Mouse (Mus musculus): ENCODE data around the gene Selenoi. TPM values are rescaled to one million over a fixed set of nuclear protein-coding genes. Genes with fewer than 3 reads are reported as not detected.
"Not testable (repeated sequence)": the region's sequence is repeated elsewhere in the genome, so short reads cannot be mapped to it uniquely, and the experiment has no call there.

Gene Selenoi
- polyA plus RNA-seq, 1 experiment, result not detected

DNA sequence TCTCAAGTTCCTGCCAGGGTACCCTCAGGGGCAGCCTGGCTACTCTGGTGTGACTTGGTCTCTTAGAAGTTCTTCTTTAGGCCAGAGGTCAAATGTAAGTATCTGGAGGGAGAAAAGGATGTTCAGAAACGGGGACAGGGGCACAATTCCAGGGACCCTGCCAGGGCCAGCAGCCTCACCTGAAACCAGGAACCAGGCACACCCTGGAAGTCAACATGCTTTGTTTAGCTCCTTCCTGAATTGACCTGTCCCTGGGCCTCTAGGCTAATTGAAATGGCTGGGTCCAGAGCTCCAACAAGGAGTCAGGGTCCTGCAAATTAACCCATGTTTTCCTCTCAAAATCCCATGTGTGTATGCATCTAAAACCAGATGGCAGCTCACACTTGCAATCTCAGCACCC, 27.9 kb upstream of the Selenoi start:
- no peak overlapping the region for H3K27ac ChIP-seq (ENCODE audit: insufficient read depth, low read depth, low read length)
- TF ChIP-seq POLR2A (IDR thresholded peaks at IDR 0.05; ENCODE audit: insufficient read depth, low read depth, low read length), result no peak
- TF ChIP-seq CTCF (IDR thresholded peaks at IDR 0.05; ENCODE audit: insufficient read depth, low read depth, low read length), result no peak
- 77% methylated on average over 1 of the region's 1 CpGs for WGBS
- H3K4me1 ChIP-seq (ENCODE audit: control insufficient read depth, insufficient read depth, low read length), result no peaks in the 10 kb centered on the region
- H3K4me3 ChIP-seq (ENCODE audit: insufficient read depth, low read depth, low read length), result no peak overlapping the region

DNA sequence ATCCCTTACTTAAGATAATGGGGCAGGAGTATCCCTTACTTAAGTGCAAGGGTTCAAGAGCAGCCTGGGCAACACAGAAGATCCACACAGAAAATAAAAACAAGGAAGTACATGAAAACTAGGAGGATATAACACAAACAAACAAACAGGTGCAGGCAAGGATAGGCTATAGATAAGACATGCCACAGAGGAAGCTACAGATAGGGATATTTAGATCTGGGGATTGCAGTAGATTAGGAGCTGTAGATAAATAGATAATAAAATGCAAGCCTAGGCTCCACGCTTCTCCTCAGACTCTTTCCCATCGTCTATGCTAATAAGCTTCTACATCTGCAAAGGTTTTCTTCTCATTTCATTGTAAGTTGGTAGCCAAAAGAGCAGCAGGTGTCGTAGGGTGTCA, 27.3 kb upstream of the Selenoi start:
- Histone ChIP-seq H3K4me3 (ENCODE audit: insufficient read depth, low read depth, low read length) (no peak overlapping the region), H3K27ac (ENCODE audit: insufficient read depth, low read depth, low read length) (no peak overlapping the region), H3K4me1 (ENCODE audit: control insufficient read depth, insufficient read depth, low read length) (no peaks in the 10 kb centered on the region)
- 89% methylated on average over 3 of the region's 3 CpGs for WGBS
- TF ChIP-seq POLR2A (IDR thresholded peaks at IDR 0.05; ENCODE audit: insufficient read depth, low read depth, low read length) (no peak), CTCF (IDR thresholded peaks at IDR 0.05; ENCODE audit: insufficient read depth, low read depth, low read length) (no peak)

DNA sequence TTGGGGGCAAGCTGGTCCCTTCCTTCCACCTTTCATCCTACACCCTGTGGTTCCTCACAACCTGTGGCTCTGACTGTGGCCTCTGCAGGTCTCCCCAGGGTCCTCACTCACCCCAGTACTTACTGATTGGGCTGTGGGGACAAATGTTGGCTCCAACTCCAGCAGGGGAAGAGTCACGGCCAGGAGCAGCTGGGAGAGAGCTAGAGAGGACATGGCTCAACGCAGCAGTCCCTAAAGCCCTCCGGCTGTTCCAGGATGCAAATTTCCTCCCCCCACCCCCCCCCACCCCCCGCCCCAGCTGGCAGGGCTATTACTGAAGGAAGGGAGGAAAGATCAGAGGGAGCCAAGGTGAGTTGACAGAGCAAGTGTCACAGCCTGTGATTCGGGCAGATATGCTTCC, 26.9 kb upstream of the Selenoi start, which contains the start of gene Adgrf3:
TSS of gene Adgrf3 (minus strand) at position 230 of the 400 bp plus-strand sequence.
- WGBS, result 57% methylated on average over 5 of the region's 5 CpGs
- Histone ChIP-seq H3K27ac (ENCODE audit: insufficient read depth, low read depth, low read length) (no peak within 1 kb of the TSS), H3K4me3 (ENCODE audit: insufficient read depth, low read depth, low read length) (no peak within 1 kb of the TSS), H3K4me1 (ENCODE audit: control insufficient read depth, insufficient read depth, low read length) (no peaks in the 10 kb centered on the region)
- TF ChIP-seq POLR2A (IDR thresholded peaks at IDR 0.05; ENCODE audit: insufficient read depth, low read depth, low read length), result no peak
- TF ChIP-seq CTCF (IDR thresholded peaks at IDR 0.05; ENCODE audit: insufficient read depth, low read depth, low read length), result no peak

DNA sequence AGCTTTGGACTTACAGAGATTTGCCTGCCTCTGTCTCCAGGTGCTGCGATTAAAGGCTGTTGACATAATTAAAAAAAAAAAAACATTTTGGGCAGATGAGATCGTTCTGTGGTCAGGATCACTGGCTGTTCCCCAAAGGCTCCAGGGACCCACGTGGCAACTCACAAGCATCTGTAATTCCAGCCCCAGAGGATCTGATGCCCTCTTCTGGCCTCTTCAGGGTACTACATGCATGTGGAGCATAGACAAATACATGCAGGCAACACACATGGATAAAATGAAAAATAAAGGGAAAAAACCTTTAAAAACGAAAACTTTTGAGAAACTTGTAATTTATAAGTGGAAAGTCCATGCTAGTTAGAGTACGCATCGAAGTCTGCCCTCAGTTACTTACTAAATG, 25.1 kb upstream of the Selenoi start:
- TF ChIP-seq CTCF (IDR thresholded peaks at IDR 0.05; ENCODE audit: insufficient read depth, low read depth, low read length) (no peak), POLR2A (IDR thresholded peaks at IDR 0.05; ENCODE audit: insufficient read depth, low read depth, low read length) (no peak)
- no peak overlapping the region for H3K4me3 ChIP-seq (ENCODE audit: insufficient read depth, low read depth, low read length)
- H3K4me1 ChIP-seq (ENCODE audit: control insufficient read depth, insufficient read depth, low read length), result no peaks in the 10 kb centered on the region
- H3K27ac ChIP-seq (ENCODE audit: insufficient read depth, low read depth, low read length), result no peak overlapping the region
- 58% methylated on average over 6 of the region's 6 CpGs for WGBS

- H3K27ac ChIP-seq (ENCODE audit: insufficient read depth, low read depth, low read length); H3K4me1 ChIP-seq (ENCODE audit: control insufficient read depth, insufficient read depth, low read length); H3K4me3 ChIP-seq (ENCODE audit: insufficient read depth, low read depth, low read length): not testable (repeated sequence)
- whole genome bisulfite sequencing, result 94% methylated on average over 5 of the region's 5 CpGs
These were observed 21.6 kb upstream of the Selenoi start for GRCm38 (mm10) chr5:30210758-30211157.

GRCm38 (mm10) chr5:30214889-30215288, 17.5 kb upstream of the Selenoi start:
- H3K27ac ChIP-seq (ENCODE audit: insufficient read depth, low read depth, low read length), result no peak overlapping the region
- H3K4me3 ChIP-seq (ENCODE audit: insufficient read depth, low read depth, low read length), result no peak overlapping the region
- no peaks in the 10 kb centered on the region for H3K4me1 ChIP-seq (ENCODE audit: control insufficient read depth, insufficient read depth, low read length)
- 9% methylated on average over 4 of the region's 4 CpGs for WGBS
- no peak for TF ChIP-seq POLR2A (IDR thresholded peaks at IDR 0.05; ENCODE audit: insufficient read depth, low read depth, low read length)
- no peak for TF ChIP-seq CTCF (IDR thresholded peaks at IDR 0.05; ENCODE audit: insufficient read depth, low read depth, low read length)

- TF ChIP-seq CTCF (IDR thresholded peaks at IDR 0.05; ENCODE audit: insufficient read depth, low read depth, low read length) (no peak), POLR2A (IDR thresholded peaks at IDR 0.05; ENCODE audit: insufficient read depth, low read depth, low read length) (no peak)
- Histone ChIP-seq H3K4me3 (ENCODE audit: insufficient read depth, low read depth, low read length) (no peak overlapping the region), H3K4me1 (ENCODE audit: control insufficient read depth, insufficient read depth, low read length) (no peaks in the 10 kb centered on the region), H3K27ac (ENCODE audit: insufficient read depth, low read depth, low read length) (no peak overlapping the region)
- WGBS, result 77% methylated on average over 5 of the region's 5 CpGs
These were observed 16.4 kb upstream of the Selenoi start for GRCm38 (mm10) chr5:30215970-30216369.

GRCm38 (mm10) chr5:30219715-30220114, 12.7 kb upstream of the Selenoi start:
- WGBS, result 84% methylated on average over 2 of the region's 2 CpGs
- no peak overlapping the region for H3K4me3 ChIP-seq (ENCODE audit: insufficient read depth, low read depth, low read length)
- no peaks in the 10 kb centered on the region for H3K4me1 ChIP-seq (ENCODE audit: control insufficient read depth, insufficient read depth, low read length)
- TF ChIP-seq POLR2A (IDR thresholded peaks at IDR 0.05; ENCODE audit: insufficient read depth, low read depth, low read length), result no peak
- TF ChIP-seq CTCF (IDR thresholded peaks at IDR 0.05; ENCODE audit: insufficient read depth, low read depth, low read length), result no peak
- no peak overlapping the region for H3K27ac ChIP-seq (ENCODE audit: insufficient read depth, low read depth, low read length)

GRCm38 (mm10) chr5:30220666-30221065, 11.7 kb upstream of the Selenoi start:
- WGBS, result 86% methylated on average over 8 of the region's 8 CpGs
- no peak overlapping the region for H3K27ac ChIP-seq (ENCODE audit: insufficient read depth, low read depth, low read length)
- H3K4me1 ChIP-seq (ENCODE audit: control insufficient read depth, insufficient read depth, low read length), result no peaks in the 10 kb centered on the region
- no peak for TF ChIP-seq CTCF (IDR thresholded peaks at IDR 0.05; ENCODE audit: insufficient read depth, low read depth, low read length)
- no peak for TF ChIP-seq POLR2A (IDR thresholded peaks at IDR 0.05; ENCODE audit: insufficient read depth, low read depth, low read length)
- H3K4me3 ChIP-seq (ENCODE audit: insufficient read depth, low read depth, low read length), result no peak overlapping the region

DNA sequence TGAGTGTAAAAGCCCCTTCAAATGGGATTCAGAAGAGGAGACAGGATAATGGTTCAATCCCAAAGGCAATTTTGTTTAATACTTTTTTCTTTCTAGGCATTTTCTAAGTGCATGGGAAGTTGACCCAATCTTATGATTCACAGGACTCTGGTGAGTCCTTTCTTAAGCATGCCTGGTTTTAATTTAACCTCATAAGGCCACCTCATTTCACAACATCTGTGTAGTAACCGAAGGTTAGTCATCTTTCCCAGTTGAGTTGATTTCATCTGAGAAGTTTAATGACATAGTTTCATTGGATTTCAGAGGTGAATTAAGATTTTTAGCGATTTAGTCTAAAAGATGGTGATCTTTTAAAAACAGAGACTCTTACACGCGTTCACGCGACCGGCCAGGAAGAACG, 9.7 kb upstream of the Selenoi start:
- no peak overlapping the region for H3K27ac ChIP-seq (ENCODE audit: insufficient read depth, low read depth, low read length)
- no peaks in the 10 kb centered on the region for H3K4me1 ChIP-seq (ENCODE audit: control insufficient read depth, insufficient read depth, low read length)
- TF ChIP-seq CTCF (IDR thresholded peaks at IDR 0.05; ENCODE audit: insufficient read depth, low read depth, low read length) (no peak), POLR2A (IDR thresholded peaks at IDR 0.05; ENCODE audit: insufficient read depth, low read depth, low read length) (no peak)
- H3K4me3 ChIP-seq (ENCODE audit: insufficient read depth, low read depth, low read length), result no peak overlapping the region
- WGBS, result 97% methylated on average over 8 of the region's 8 CpGs
